Mouse (Mus musculus) stomach, embryonic 15.5 days (tissue): ENCODE data around the gene Calhm5. TPM values are rescaled to one million over a fixed set of nuclear protein-coding genes. Genes with fewer than 3 reads are reported as not detected.

Experiments used
- ATAC-seq: fragments of 200-750 bp; cut with Nextera tagmentation; 2 replicates; pipeline ENCODE4 v1.8.0; 2017; ENCODE audit warnings: low read depth, moderate number of reproducible peaks, moderate TSS enrichment; ENCODE audit not compliant: insufficient read depth, low FRiP score
- H3K27ac ChIP-seq: fragments of 300-500 bp; sonication (generic); 2 replicates; pipeline ENCODE4 v1.5.1; 2015; ENCODE audit warnings: mild to moderate bottlenecking, inconsistent platforms
- H3K27me3 ChIP-seq: fragments of 300-500 bp; sonication (generic); replicated peaks from 2 replicates; pipeline ENCODE4 v1.6.1; 2015; ENCODE audit warnings: inconsistent platforms
- H3K36me3 ChIP-seq: fragments of 300-500 bp; sonication (generic); 2 replicates; pipeline ENCODE4 v1.6.1; 2015; ENCODE audit warnings: inconsistent platforms
- H3K4me1 ChIP-seq: fragments of 300-500 bp; sonication (generic); 2 replicates; pipeline ENCODE4 v1.6.1; 2015; ENCODE audit warnings: inconsistent platforms
- H3K4me2 ChIP-seq: fragments of 300-500 bp; sonication (generic); 2 replicates; pipeline ENCODE4 v1.6.1; 2015; ENCODE audit warnings: mild to moderate bottlenecking, inconsistent platforms
- H3K4me3 ChIP-seq: fragments of 300-500 bp; sonication (generic); replicated peaks from 2 replicates; pipeline ENCODE4 v1.5.1; 2015; ENCODE audit warnings: inconsistent platforms
- H3K9ac ChIP-seq: fragments of 300-500 bp; sonication (generic); 2 replicates; pipeline ENCODE4 v1.6.1; 2015; ENCODE audit warnings: inconsistent platforms
- H3K9me3 ChIP-seq: fragments of 300-500 bp; sonication (generic); 2 replicates; pipeline ENCODE4 v1.6.1; 2016; ENCODE audit warnings: inconsistent platforms
- WGBS: fragments of 180-500 bp; shearing (Covaris S2); methylation state at CpG from one replicate; pipeline ENCODE4 v1.1.7; 2015; 5-methylcytosine and 5-hydroxymethylcytosine counted together
- polyA plus RNA-seq: library from polyadenylated mRNA; unstranded; fragments of >200 nt; fragmentation: Nextera tagmentation; extraction: Ambion mirVana; gene quantifications from 2 replicates; pipeline ENCODE4 v1.2.1, GENCODE M21; 2015

Calhm5 gene
- polyA plus RNA-seq, 1 experiment from 2014 or later, result 1.0 TPM

DNA sequence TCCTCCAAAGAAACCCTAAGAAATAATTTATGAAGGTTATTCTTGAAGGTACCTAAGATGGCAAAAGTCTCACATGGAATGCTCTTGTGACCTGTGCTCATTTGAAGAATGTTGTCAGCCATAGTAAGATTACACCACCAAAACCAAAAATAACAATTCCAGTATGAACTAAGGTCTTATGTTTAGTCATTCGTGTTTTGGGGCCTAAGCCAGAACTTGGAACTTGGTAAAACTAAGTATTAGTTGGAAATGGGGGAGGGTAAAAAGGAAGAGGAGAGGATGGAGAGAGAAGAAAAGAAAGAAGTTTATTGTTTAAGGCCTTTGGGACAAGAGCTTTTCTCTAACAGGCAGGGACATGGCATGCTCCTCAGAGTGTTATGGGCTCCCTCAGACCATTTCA lies 26.7 kb downstream of the Calhm5 start:
- H3K27ac ChIP-seq, result no peak overlapping the region
- 71% methylated on average over 1 of the region's 1 CpGs for WGBS
- H3K4me2 ChIP-seq, result no peak overlapping the region
- H3K27me3 ChIP-seq, result no peaks in the 10 kb centered on the region
- H3K36me3 ChIP-seq, result no peaks in the 10 kb centered on the region
- H3K4me1 ChIP-seq, result no peaks in the 10 kb centered on the region
- ATAC-seq, result no peak
- no peak overlapping the region for H3K9ac ChIP-seq
- H3K9me3 ChIP-seq, result no peaks in the 10 kb centered on the region
- no peak overlapping the region for H3K4me3 ChIP-seq

DNA sequence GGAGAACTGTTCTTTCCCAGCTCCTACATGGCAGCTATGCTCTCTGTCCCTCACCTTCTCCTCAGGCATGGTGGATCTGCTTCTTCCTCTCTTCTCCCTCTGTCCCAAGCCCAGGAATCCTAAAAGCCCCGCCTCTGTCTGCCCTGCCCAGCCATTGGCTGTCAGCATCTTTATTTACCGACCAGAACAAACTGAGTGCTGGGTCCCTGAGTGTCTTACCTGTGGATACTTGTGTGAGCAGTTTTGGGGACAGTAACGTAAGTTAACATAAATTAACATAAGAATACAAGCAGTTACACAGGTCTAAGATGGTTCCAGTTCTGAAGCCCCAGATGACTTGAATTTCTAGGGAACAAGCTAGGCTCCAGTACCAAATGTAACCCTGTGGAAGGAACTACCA lies 29.7 kb downstream of the Calhm5 start:
- Histone ChIP-seq H3K27ac (no peak overlapping the region), H3K4me2 (no peak overlapping the region), H3K4me3 (no peak overlapping the region), H3K9ac (no peak overlapping the region), H3K36me3 (no peaks in the 10 kb centered on the region), H3K27me3 (no peaks in the 10 kb centered on the region), H3K4me1 (no peaks in the 10 kb centered on the region), H3K9me3 (no peaks in the 10 kb centered on the region)
- ATAC-seq, result no peak
- 44% methylated on average over 3 of the region's 3 CpGs for WGBS

DNA sequence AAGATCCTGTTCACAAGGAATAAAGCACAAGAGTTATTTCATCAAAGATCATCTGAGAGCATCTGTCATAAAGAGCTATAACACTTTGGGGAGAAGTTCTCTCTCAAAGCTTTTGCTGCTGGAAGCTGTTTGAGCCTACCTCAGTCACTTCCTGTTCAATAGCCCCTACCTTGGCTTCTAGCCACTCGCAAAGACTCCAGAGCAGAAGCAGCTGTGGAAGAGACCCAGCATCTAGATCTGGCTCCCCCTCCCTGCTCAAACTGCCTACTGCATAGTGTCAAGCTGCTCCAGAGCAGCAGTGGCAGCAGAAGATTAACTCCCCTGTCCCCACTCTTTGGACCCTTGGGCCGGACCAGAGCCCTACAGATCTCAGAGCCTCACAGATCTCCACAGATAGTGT lies 42.3 kb downstream of the Calhm5 start:
- Histone ChIP-seq H3K27me3 (no peaks in the 10 kb centered on the region), H3K27ac (no peak overlapping the region), H3K4me3 (no peak overlapping the region), H3K36me3 (no peaks in the 10 kb centered on the region), H3K9me3 (no peaks in the 10 kb centered on the region), H3K4me1 (no peaks in the 10 kb centered on the region), H3K9ac (no peak overlapping the region), H3K4me2 (no peak overlapping the region)
- no peak for ATAC-seq
- WGBS, result 61% methylated on average over 2 of the region's 2 CpGs

DNA sequence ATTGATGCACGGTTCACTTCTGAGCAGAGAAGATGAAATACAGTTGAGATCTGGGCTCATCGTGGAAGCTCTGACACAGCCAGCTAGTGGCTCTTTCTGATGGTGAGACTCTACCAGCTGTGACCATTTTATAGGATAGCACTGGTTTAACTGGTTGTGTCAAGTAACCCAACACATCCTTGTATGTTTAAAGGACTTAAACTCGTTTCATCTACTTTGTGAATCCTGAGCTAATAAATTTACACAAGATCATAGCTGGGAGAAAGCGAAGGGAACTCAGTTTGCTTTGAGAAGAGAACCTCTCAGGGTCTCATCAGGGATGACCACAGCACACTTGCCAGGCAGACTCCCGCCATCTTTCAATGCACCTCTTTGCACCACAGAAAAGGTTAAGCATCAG lies 52.1 kb downstream of the Calhm5 start, which contains the start of gene Calhm4:
Calhm4 (minus strand) TSS at position 101 of the 400 bp plus-strand sequence.
- Histone ChIP-seq H3K27ac (no peak within 1 kb of the TSS), H3K36me3 (no peaks in the 10 kb centered on the region), H3K4me1 (no peaks in the 10 kb centered on the region), H3K27me3 (no peaks in the 10 kb centered on the region), H3K9me3 (no peaks in the 10 kb centered on the region), H3K4me2 (no peak within 1 kb of the TSS), H3K9ac (no peak within 1 kb of the TSS), H3K4me3 (no peak within 1 kb of the TSS)
- no peak for ATAC-seq
- WGBS, result 79% methylated on average over 5 of the region's 5 CpGs

Other genes with a start within 250 kb of the Calhm5 start
- gene Sult3a1, start 238.8 kb downstream of the Calhm5 start, polyA plus RNA-seq, result not detected in 2 replicates
- gene Rsph4a, start 191.4 kb downstream of the Calhm5 start, polyA plus RNA-seq, result 0.04 and 0.13 TPM in 2 replicates
- gene Zup1, start 145.2 kb downstream of the Calhm5 start, polyA plus RNA-seq, result 16.6 and 18.6 TPM in 2 replicates
- 111 and 112 TPM in 2 replicates for gene Rwdd1, start 76.9 kb downstream of the Calhm5 start, polyA plus RNA-seq
- gene Trappc3l, start 58.9 kb downstream of the Calhm5 start, polyA plus RNA-seq, result not detected in 2 replicates
- gene Calhm4, start 52.2 kb downstream of the Calhm5 start, polyA plus RNA-seq, result not detected in 2 replicates
- 1.4 and 2.3 TPM in 2 replicates for gene Calhm6, start 31.5 kb upstream of the Calhm5 start, polyA plus RNA-seq
- gene Dse, start 111.2 kb upstream of the Calhm5 start, polyA plus RNA-seq, result 16.7 and 19.2 TPM in 2 replicates
- 64.9 and 69.7 TPM in 2 replicates for gene Tspyl1, start 185.7 kb upstream of the Calhm5 start, polyA plus RNA-seq
- gene Tspyl4, start 200.9 kb upstream of the Calhm5 start, polyA plus RNA-seq, result 14.7 and 15.9 TPM in 2 replicates